Mouse (Mus musculus) heart, postnatal 0 days (tissue): ENCODE results near the gene Gm28553. TPM values are rescaled to one million over a fixed set of nuclear protein-coding genes. Genes with fewer than 3 reads are reported as not detected.
"Not testable (repeated sequence)": the region's sequence is repeated elsewhere in the genome, so short reads cannot be mapped to it uniquely, and the experiment has no call there.

Experiments
- ATAC-seq: fragments of 200-750 bp; cut with Nextera tagmentation; 2 replicates; pipeline ENCODE4 v1.8.0; 2017; ENCODE audit warnings: low read depth, moderate number of reproducible peaks, moderate library complexity; ENCODE audit not compliant: insufficient read depth
- DNase-seq: peaks from one replicate; pipeline ENCODE4 v3.0.0-alpha.2; 2016; ENCODE audit warnings: low spot score
- H3K27ac ChIP-seq: fragments of 300-500 bp; sonication (generic); 2 replicates; pipeline ENCODE4 v1.5.1; 2014; ENCODE audit warnings: low read depth, mild to moderate bottlenecking
- H3K27me3 ChIP-seq: fragments of 300-500 bp; sonication (generic); 2 replicates; pipeline ENCODE4 v1.6.1; 2014; ENCODE audit warnings: low read length, mixed read lengths; ENCODE audit not compliant: control insufficient read depth, insufficient read depth
- H3K36me3 ChIP-seq: fragments of 300-500 bp; sonication (generic); replicated peaks from 2 replicates; pipeline ENCODE4 v1.6.1; 2014; ENCODE audit warnings: low read length, mixed read lengths; ENCODE audit not compliant: control insufficient read depth, insufficient read depth
- H3K4me1 ChIP-seq: fragments of 300-500 bp; sonication (generic); 2 replicates; pipeline ENCODE4 v1.6.1; 2014; ENCODE audit warnings: antibody characterized with exemption; ENCODE audit not compliant: control insufficient read depth, insufficient read depth
- H3K4me2 ChIP-seq: fragments of 300-500 bp; sonication (generic); 2 replicates; pipeline ENCODE4 v1.6.1; 2014; ENCODE audit warnings: low read depth, mild to moderate bottlenecking, low read length, moderate library complexity
- H3K4me3 ChIP-seq: fragments of 300-500 bp; sonication (generic); 2 replicates; pipeline ENCODE4 v1.5.1; 2014; ENCODE audit warnings: low read depth, low read length
- H3K9ac ChIP-seq: fragments of 300-500 bp; sonication (generic); replicated peaks from 2 replicates; pipeline ENCODE4 v1.6.1; 2014; ENCODE audit warnings: low read depth, low read length, mixed read lengths
- H3K9me3 ChIP-seq: fragments of 300-500 bp; sonication (generic); replicated peaks from 2 replicates; pipeline ENCODE4 v1.6.1; 2016; ENCODE audit warnings: low read length; ENCODE audit not compliant: control insufficient read depth
- WGBS: fragments of 180-500 bp; shearing (Covaris S2); extraction: QIAGEN DNeasy Blood & Tissue Kit; methylation state at CpG from one replicate; pipeline ENCODE4 v1.1.7; 2014; 5-methylcytosine and 5-hydroxymethylcytosine counted together
- polyA plus RNA-seq: library from polyadenylated mRNA; unstranded; fragments of >200 nt; fragmentation: Nextera tagmentation; extraction: Ambion mirVana; gene quantifications from 2 replicates; pipeline ENCODE4 v1.2.1, GENCODE M21; 2015
- total RNA-seq: library from RNA; depleted of rRNA; stranded (reverse); fragments of >200 nt; gene quantifications from 2 replicates; pipeline ENCODE4 v1.2.3, GENCODE M21; 2014; ENCODE audit warnings: low replicate concordance; rRNA removed

Gene Gm28553
- not detected in 2 replicates for total RNA-seq
- polyA plus RNA-seq, result not detected in 2 replicates

- not testable (repeated sequence) for H3K27me3 ChIP-seq, H3K4me3 ChIP-seq, ATAC-seq, DNase-seq, H3K27ac ChIP-seq, H3K4me1 ChIP-seq, H3K4me2 ChIP-seq, H3K36me3 ChIP-seq, H3K9ac ChIP-seq, H3K9me3 ChIP-seq
- whole genome bisulfite sequencing, result no CpG with 5 or more reads among the region's 5 CpGs
These were observed at the start of gene Gm28553 for GRCm38 (mm10) chrY:48856197-48856596. Gene Gm28553 (plus strand): TSS chrY:48856497.
